Mouse (Mus musculus): ENCODE results near the gene Tyrobp. TPM values are rescaled to one million over a fixed set of nuclear protein-coding genes. Genes with fewer than 3 reads are reported as not detected.

Tyrobp gene
- total and polyA plus RNA-seq, 2 experiments from 2014 or later: 15.2 to 30.4 TPM

DNA sequence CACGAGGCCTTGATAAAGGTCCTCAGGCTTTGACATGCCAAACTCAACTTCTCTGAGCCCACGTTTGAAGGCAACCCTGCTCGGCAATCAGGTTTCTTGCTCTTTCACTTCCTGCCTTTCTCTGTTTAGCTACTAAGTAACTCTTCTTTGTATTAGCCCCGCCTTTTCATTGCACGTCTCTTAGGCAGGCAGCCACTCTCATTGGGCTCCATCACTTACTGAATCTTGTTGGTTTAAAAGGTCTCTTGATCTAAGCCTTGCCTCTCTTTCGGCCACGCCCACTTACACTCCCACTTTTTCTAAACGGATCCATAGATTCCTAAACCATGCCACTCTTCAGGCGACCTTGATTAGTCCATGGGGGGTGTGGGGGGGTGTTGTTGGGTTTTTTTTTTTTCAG lies 30.1 kb downstream of the Tyrobp start:
- Histone ChIP-seq H3K9me3 (replicated peaks; ENCODE audit: control insufficient read depth, low read length) (no peaks in the 10 kb centered on the region), H3K9ac (replicated peaks; ENCODE audit: low read depth, low read length) (no peak overlapping the region), H3K27ac (ENCODE audit: low read depth) (no peak overlapping the region), H3K4me2 (ENCODE audit: low read depth, low read length) (no peak overlapping the region), H3K36me3 (replicated peaks; ENCODE audit: control insufficient read depth, insufficient read depth, low read length) (no peaks in the 10 kb centered on the region), H3K27me3 (ENCODE audit: control insufficient read depth, insufficient read depth, low read length) (peaks cover 44% of the 10 kb centered on the region), H3K4me3 (ENCODE audit: low read depth, low read length) (no peak overlapping the region), H3K4me1 (ENCODE audit: control insufficient read depth, insufficient read depth) (peaks cover 6% of the 10 kb centered on the region; the same call in 1 of the 2 replicates)
- 24% methylated on average over 9 of the region's 9 CpGs for WGBS
- TF ChIP-seq EP300 (IDR thresholded peaks at IDR 0.05; ENCODE audit: low read depth) (no peak), CTCF (IDR thresholded peaks at IDR 0.05; ENCODE audit: low read depth) (no peak)
- DNase-seq (ENCODE audit: low spot score) (no peak), ATAC-seq (ENCODE audit: insufficient read depth, low read depth) (no peak)

DNA sequence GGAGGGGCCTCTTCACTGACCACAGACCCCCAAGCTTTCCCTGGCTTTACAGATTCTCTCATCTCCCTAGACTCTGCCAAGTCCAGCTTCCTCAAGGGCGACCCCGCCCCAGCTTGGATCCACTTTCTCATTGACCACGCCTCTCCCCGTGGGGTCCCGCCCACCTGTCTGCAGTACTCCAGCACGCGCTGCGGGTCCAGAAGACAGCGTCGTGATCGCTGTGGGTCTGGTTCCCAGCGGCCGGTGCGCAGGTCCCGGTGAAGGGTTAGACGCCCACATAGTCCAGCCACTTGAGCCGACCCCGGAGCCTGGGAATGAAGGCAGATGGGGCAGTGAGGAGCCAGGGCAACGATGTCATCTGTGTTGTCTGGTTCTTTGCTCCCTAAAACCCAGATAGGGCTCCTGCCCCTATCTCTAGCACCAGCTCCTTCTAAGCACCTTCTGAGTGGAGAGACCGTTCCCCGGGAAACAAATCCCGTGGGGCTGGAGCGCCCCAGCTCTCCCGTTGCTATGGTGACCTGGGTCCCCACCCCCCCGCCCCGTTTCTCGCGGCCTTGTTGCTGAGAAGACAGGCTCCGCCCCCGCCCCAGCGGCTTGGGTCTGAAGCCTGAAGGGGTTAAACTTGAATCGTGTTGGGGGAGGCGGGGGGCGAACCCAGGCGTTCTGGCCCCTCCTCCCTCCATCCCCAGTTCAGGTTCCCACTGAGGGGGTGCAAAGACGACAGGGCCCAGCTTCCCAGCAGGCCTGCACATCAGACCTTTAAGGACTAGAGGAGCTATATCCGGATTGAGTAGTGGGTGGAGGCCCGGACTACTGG lies 30.8 kb downstream of the Tyrobp start:
- TF ChIP-seq EP300 (IDR thresholded peaks at IDR 0.05; ENCODE audit: low read depth) (no peak), CTCF (IDR thresholded peaks at IDR 0.05; ENCODE audit: low read depth) (no peak)
- peak overlapping the region; percentile 92 for H3K4me2 ChIP-seq (ENCODE audit: low read depth, low read length)
- peak overlapping the region; percentile 26; the same call in 1 of the 2 replicates for H3K9ac ChIP-seq (replicated peaks; ENCODE audit: low read depth, low read length)
- ATAC-seq (ENCODE audit: insufficient read depth, low read depth) (no peak), DNase-seq (ENCODE audit: low spot score) (no peak)
- no peaks in the 10 kb centered on the region for H3K9me3 ChIP-seq (replicated peaks; ENCODE audit: control insufficient read depth, low read length)
- H3K4me3 ChIP-seq (ENCODE audit: low read depth, low read length): peak overlapping the region; percentile 66
- WGBS: 2% methylated on average over 37 of the region's 38 CpGs
- no peak overlapping the region for H3K27ac ChIP-seq (ENCODE audit: low read depth)
- peaks cover 6% of the 10 kb centered on the region; the same call in 1 of the 2 replicates for H3K4me1 ChIP-seq (ENCODE audit: control insufficient read depth, insufficient read depth)
- peaks cover 42% of the 10 kb centered on the region for H3K27me3 ChIP-seq (ENCODE audit: control insufficient read depth, insufficient read depth, low read length)
- no peaks in the 10 kb centered on the region for H3K36me3 ChIP-seq (replicated peaks; ENCODE audit: control insufficient read depth, insufficient read depth, low read length)

DNA sequence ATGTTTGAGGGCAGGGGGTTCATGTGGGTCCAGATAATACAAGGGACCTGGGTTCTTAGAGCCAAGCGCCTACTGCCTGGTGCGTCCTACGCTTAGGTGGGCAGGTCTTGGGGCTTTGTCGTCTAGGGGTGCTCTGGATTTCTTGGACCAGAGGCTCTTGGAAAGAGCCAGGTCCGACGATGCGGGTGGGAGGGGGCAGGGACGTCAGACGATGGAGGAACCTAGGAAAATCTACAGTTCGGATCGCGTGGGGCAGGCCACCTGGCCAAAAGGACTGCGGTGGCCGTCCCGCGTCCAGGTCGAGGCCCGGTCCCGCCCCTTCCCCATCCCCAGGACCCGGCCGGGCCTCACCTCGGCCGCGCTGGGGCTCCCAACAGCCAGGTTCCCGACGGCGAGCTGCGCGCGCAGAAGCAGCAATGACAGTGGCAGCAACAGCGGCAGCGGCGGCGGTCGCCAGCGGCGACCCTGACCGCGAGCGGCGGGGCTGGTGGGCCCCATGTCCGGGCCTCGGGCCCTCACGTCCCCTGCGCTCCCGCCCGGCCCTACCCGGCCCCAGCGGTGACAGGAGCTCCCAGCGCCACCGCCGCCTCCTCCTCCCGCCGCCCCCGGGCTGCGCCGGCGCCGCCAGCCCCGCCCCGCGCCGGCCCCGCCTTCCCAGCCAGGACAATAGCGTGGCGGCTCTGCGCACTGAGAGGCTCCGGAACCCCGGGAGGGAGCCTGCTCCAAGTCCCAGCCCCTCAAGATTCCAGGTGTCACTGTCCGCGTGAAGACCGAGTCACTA lies 31.6 kb downstream of the Tyrobp start, which contains the start of gene Aplp1:
TSS of gene Aplp1 (minus strand) at position 565 of the 781 bp plus-strand sequence.
- Histone ChIP-seq H3K4me1 (ENCODE audit: control insufficient read depth, insufficient read depth) (peaks cover 6% of the 10 kb centered on the region; the same call in 1 of the 2 replicates), H3K4me2 (ENCODE audit: low read depth, low read length) (peak within 1 kb of the TSS; percentile 92), H3K36me3 (replicated peaks; ENCODE audit: control insufficient read depth, insufficient read depth, low read length) (no peaks in the 10 kb centered on the region), H3K9ac (replicated peaks; ENCODE audit: low read depth, low read length) (peak within 1 kb of the TSS; percentile 26; the same call in 1 of the 2 replicates), H3K9me3 (replicated peaks; ENCODE audit: control insufficient read depth, low read length) (no peaks in the 10 kb centered on the region), H3K27me3 (ENCODE audit: control insufficient read depth, insufficient read depth, low read length) (peaks cover 42% of the 10 kb centered on the region), H3K27ac (ENCODE audit: low read depth) (no peak within 1 kb of the TSS), H3K4me3 (ENCODE audit: low read depth, low read length) (peak within 1 kb of the TSS; percentile 66)
- ATAC-seq (ENCODE audit: insufficient read depth, low read depth): peak; percentile 44
- TF ChIP-seq EP300 (IDR thresholded peaks at IDR 0.05; ENCODE audit: low read depth): no peak
- TF ChIP-seq CTCF (IDR thresholded peaks at IDR 0.05; ENCODE audit: low read depth): no peak
- DNase-seq (ENCODE audit: low spot score): no peak
- WGBS: under 1% methylated on average over 59 of the region's 72 CpGs

DNA sequence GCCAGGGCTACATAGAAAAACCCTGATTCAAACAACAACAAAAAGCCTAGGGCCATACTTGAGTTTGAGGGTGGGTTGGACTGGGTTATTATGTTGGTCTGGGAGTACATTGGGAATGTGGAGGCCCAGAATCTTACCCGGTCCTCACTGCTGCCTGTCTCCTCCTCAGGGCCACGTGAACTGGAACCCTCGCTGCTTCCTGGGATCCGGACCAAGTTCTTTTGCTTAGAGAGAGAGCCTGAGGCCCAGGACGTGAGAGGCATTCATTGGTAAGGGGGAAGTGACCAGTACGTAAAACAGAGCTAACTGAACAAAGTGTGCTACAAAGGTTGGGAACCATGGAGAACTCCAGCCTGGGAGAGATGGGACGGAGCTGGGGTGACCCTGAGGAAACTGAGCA lies 36.7 kb downstream of the Tyrobp start:
- H3K9me3 ChIP-seq (replicated peaks; ENCODE audit: control insufficient read depth, low read length): no peaks in the 10 kb centered on the region
- no peak overlapping the region for H3K9ac ChIP-seq (replicated peaks; ENCODE audit: low read depth, low read length)
- peaks cover 42% of the 10 kb centered on the region for H3K27me3 ChIP-seq (ENCODE audit: control insufficient read depth, insufficient read depth, low read length)
- H3K4me3 ChIP-seq (ENCODE audit: low read depth, low read length): no peak overlapping the region
- H3K4me1 ChIP-seq (ENCODE audit: control insufficient read depth, insufficient read depth): no peaks in the 10 kb centered on the region
- H3K4me2 ChIP-seq (ENCODE audit: low read depth, low read length): no peak overlapping the region
- no peaks in the 10 kb centered on the region for H3K36me3 ChIP-seq (replicated peaks; ENCODE audit: control insufficient read depth, insufficient read depth, low read length)
- TF ChIP-seq CTCF (IDR thresholded peaks at IDR 0.05; ENCODE audit: low read depth) (no peak), EP300 (IDR thresholded peaks at IDR 0.05; ENCODE audit: low read depth) (no peak)
- ATAC-seq (ENCODE audit: insufficient read depth, low read depth): no peak
- WGBS: 65% methylated on average over 7 of the region's 7 CpGs
- DNase-seq (ENCODE audit: low spot score): no peak
- H3K27ac ChIP-seq (ENCODE audit: low read depth): no peak overlapping the region

DNA sequence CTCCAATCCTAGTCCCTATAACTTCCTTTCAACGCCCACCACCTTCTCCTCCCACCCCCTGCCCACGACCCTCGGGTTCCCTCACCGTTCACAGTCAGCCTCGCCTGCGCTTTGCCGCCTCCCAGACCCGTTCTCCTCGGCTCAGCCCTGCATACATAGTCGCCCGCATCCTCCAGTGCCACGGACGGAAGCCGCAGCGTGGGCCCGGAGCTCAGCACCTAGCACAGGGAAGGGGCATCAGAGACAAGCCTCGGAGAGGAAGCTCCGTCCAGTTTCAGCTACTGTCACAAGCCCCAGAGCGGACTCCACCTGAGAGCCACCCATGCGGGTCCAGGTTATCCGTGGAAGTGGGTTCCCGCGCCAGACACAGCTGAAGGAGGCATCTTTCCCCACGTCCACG lies 39.8 kb downstream of the Tyrobp start:
- Histone ChIP-seq H3K9me3 (replicated peaks; ENCODE audit: control insufficient read depth, low read length) (no peaks in the 10 kb centered on the region), H3K27ac (ENCODE audit: low read depth) (no peak overlapping the region), H3K4me1 (ENCODE audit: control insufficient read depth, insufficient read depth) (no peaks in the 10 kb centered on the region), H3K4me3 (ENCODE audit: low read depth, low read length) (no peak overlapping the region), H3K4me2 (ENCODE audit: low read depth, low read length) (no peak overlapping the region), H3K36me3 (replicated peaks; ENCODE audit: control insufficient read depth, insufficient read depth, low read length) (no peaks in the 10 kb centered on the region), H3K27me3 (ENCODE audit: control insufficient read depth, insufficient read depth, low read length) (peaks cover 60% of the 10 kb centered on the region), H3K9ac (replicated peaks; ENCODE audit: low read depth, low read length) (no peak overlapping the region)
- ATAC-seq (ENCODE audit: insufficient read depth, low read depth): no peak
- no peak for DNase-seq (ENCODE audit: low spot score)
- whole genome bisulfite sequencing: 21% methylated on average over 25 of the region's 25 CpGs
- TF ChIP-seq EP300 (IDR thresholded peaks at IDR 0.05; ENCODE audit: low read depth) (no peak), CTCF (IDR thresholded peaks at IDR 0.05; ENCODE audit: low read depth) (no peak)

All from heart, postnatal 0 days (tissue).